Mouse (Mus musculus): ENCODE data around the gene Coro2a. TPM values are rescaled to one million over a fixed set of nuclear protein-coding genes. Genes with fewer than 3 reads are reported as not detected.
"Not testable (repeated sequence)": the region's sequence is repeated elsewhere in the genome, so short reads cannot be mapped to it uniquely, and the experiment has no call there.

The Coro2a gene
- polyA plus RNA-seq (2014; fragmentation: Nextera tagmentation; extraction: Ambion mirVana), result 10.8 and 11.7 TPM in 2 replicates

DNA sequence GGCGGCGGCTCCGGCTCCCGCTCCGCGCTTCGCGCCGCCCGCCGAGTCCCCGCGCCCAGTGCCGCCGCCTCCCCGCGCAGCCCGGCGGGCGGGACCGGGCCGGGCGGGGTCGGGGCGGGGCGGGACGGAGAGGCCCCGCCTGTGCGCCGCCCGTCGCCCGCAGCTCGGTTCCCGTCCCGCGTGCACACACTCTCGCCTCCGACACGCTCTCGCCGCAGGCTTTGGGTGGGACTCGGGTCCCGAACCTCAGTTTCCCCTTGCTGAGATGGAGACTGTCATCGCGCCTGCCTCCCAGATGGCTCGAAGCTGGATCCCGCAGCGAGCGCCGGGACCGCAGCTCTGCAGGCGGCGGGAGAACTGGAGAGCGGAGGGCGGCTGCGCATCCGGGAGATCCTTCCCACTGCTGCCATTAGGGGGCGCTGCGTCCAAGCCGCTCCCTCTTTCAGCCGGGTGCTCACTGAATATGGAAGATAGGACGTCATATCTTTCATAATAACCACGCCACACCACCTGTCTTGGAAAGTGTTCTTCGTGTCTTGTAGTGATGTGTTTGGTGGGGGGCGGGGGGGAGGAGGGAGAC is at the start of gene Coro2a:
TSS of gene Coro2a (minus strand) at position 359 of the 580 bp plus-strand sequence.
- peaks cover 9% of the 10 kb centered on the region for H3K27me3 ChIP-seq (ENCODE audit: control insufficient read depth, insufficient read depth, low read length)
- ATAC-seq (ENCODE audit: insufficient number of reproducible peaks, insufficient read depth, low FRiP score, low read depth), result peak; percentile 51
- H3K27ac ChIP-seq (ENCODE audit: low read length), result peak within 1 kb of the TSS; percentile 11; the same call in 1 of the 2 replicates
- WGBS, result under 1% methylated on average over 54 of the region's 66 CpGs
- peak within 1 kb of the TSS; percentile 47 for H3K4me3 ChIP-seq (ENCODE audit: low read depth, low read length)
- H3K9ac ChIP-seq (replicated peaks; ENCODE audit: low read depth, low read length), result peak within 1 kb of the TSS; percentile 46
- no peaks in the 10 kb centered on the region for H3K4me1 ChIP-seq (ENCODE audit: control insufficient read depth, insufficient read depth, low read length)
- H3K9me3 ChIP-seq (ENCODE audit: control insufficient read depth, low read depth, low read length), result no peaks in the 10 kb centered on the region
- H3K36me3 ChIP-seq (ENCODE audit: control insufficient read depth, insufficient read depth, low read length), result no peaks in the 10 kb centered on the region
- H3K4me2 ChIP-seq (replicated peaks; ENCODE audit: low read depth, low read length), result peak within 1 kb of the TSS; percentile 94

DNA sequence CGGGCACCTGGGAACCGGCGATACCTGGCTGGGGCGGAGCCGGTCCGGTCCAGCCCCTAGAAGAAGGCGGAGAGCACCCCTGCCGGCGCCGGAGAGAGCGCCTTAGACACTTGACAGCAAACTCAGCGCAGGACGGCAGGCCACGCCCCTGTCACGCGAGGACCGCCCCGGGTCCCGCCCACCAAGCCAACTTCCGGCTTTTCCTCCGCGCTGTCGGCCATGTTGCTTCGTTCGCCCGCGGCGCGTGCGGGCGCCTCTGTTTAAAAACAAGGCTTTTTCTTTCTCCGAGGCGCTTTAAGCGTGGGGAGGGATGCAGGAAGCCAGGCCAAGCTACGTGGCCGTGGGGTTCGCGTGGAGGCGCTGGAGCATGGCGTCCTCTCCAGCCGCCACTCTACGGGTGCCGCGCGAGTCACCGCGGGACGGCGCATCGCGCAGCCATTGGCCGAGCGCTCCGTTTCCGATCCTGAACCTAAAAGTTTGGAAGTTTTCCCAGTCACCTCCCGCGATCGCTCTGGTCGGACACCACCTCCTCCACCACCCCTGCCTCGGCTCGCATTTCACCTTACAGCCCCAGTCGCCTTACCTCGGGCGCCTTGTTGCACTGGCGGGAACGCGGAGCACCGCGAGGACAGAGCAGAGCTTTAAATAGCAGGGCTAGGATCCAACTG is 48.2 kb upstream of the Coro2a start, which contains the start of gene Tbc1d2:
TSS of gene Tbc1d2 (minus strand) at position 124 of the 668 bp plus-strand sequence.
- Histone ChIP-seq H3K4me1 (ENCODE audit: control insufficient read depth, insufficient read depth, low read length) (0 out of 2 replicates have a peak, but pooled peaks cover 6% of the 10 kb centered on the region), H3K9ac (replicated peaks; ENCODE audit: low read depth, low read length) (peak within 1 kb of the TSS; percentile 39), H3K27ac (ENCODE audit: low read length) (peak within 1 kb of the TSS; percentile 53), H3K36me3 (ENCODE audit: control insufficient read depth, insufficient read depth, low read length) (no peaks in the 10 kb centered on the region), H3K4me2 (replicated peaks; ENCODE audit: low read depth, low read length) (peak within 1 kb of the TSS; percentile 95), H3K27me3 (ENCODE audit: control insufficient read depth, insufficient read depth, low read length) (0 out of 2 replicates have a peak, but pooled peaks cover 3% of the 10 kb centered on the region), H3K4me3 (ENCODE audit: low read depth, low read length) (peak within 1 kb of the TSS; percentile 54), H3K9me3 (ENCODE audit: control insufficient read depth, low read depth, low read length) (no peaks in the 10 kb centered on the region)
- 0% methylated on average over 67 of the region's 69 CpGs for WGBS
- peak; percentile 96 for ATAC-seq (ENCODE audit: insufficient number of reproducible peaks, insufficient read depth, low FRiP score, low read depth)

DNA sequence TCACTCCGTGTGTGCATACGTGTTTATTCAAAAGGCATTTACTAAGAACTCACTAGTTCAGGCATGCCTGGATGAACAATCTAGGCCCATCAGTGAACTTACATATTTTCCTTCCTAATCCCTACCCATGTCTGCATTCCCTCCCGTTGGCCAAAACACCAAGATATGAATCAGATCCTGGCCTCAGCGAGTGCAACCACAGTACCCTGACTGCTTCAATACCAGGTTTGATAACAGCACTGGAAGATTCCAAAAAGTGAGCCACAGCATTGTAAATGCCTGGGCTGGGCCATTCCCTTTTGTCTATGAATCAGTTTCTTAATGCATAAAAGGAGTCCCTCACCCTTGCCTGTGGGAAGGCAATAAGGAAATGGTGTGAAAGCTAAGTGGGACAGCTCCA is 47.2 kb upstream of the Coro2a start:
- 0 out of 2 replicates have a peak, but pooled peaks cover 6% of the 10 kb centered on the region for H3K4me1 ChIP-seq (ENCODE audit: control insufficient read depth, insufficient read depth, low read length)
- H3K4me3 ChIP-seq (ENCODE audit: low read depth, low read length), result peak overlapping the region; percentile 54
- H3K27ac ChIP-seq (ENCODE audit: low read length), result no peak overlapping the region
- no peaks in the 10 kb centered on the region for H3K9me3 ChIP-seq (ENCODE audit: control insufficient read depth, low read depth, low read length)
- 25% methylated on average over 4 of the region's 4 CpGs for WGBS
- H3K4me2 ChIP-seq (replicated peaks; ENCODE audit: low read depth, low read length), result peak overlapping the region; percentile 95
- H3K27me3 ChIP-seq (ENCODE audit: control insufficient read depth, insufficient read depth, low read length), result 0 out of 2 replicates have a peak, but pooled peaks cover 3% of the 10 kb centered on the region
- ATAC-seq (ENCODE audit: insufficient number of reproducible peaks, insufficient read depth, low FRiP score, low read depth), result no peak
- no peak overlapping the region for H3K9ac ChIP-seq (replicated peaks; ENCODE audit: low read depth, low read length)
- H3K36me3 ChIP-seq (ENCODE audit: control insufficient read depth, insufficient read depth, low read length), result no peaks in the 10 kb centered on the region

DNA sequence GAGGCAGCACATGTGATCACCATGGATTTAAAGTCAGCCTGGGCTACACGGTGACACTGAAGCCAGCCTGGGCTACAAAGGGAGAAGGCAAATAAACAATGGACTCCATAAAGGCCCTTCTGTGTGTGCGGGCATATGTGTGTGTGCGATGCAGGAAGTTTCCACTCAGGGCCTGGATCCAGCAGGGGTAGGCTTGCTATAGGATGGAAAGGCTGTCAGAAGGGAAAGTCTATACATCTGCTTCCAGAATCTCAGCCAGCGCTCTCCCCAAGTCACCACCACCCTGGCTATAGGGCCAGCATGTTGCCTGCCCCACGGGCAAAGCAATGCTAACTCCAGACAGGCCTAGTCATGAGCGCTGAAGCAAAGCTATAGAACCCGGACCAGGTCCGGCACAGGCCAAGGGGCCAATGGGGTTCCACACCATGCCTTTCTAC is 41.7 kb upstream of the Coro2a start:
- Histone ChIP-seq H3K27me3 (ENCODE audit: control insufficient read depth, insufficient read depth, low read length) (no peaks in the 10 kb centered on the region), H3K4me2 (replicated peaks; ENCODE audit: low read depth, low read length) (no peak overlapping the region), H3K36me3 (ENCODE audit: control insufficient read depth, insufficient read depth, low read length) (no peaks in the 10 kb centered on the region), H3K4me3 (ENCODE audit: low read depth, low read length) (no peak overlapping the region), H3K9ac (replicated peaks; ENCODE audit: low read depth, low read length) (no peak overlapping the region), H3K27ac (ENCODE audit: low read length) (peak overlapping the region; percentile 11; the same call in 1 of the 2 replicates), H3K4me1 (ENCODE audit: control insufficient read depth, insufficient read depth, low read length) (no peaks in the 10 kb centered on the region), H3K9me3 (ENCODE audit: control insufficient read depth, low read depth, low read length) (no peaks in the 10 kb centered on the region)
- 84% methylated on average over 8 of the region's 8 CpGs for WGBS
- ATAC-seq (ENCODE audit: insufficient number of reproducible peaks, insufficient read depth, low FRiP score, low read depth), result no peak

DNA sequence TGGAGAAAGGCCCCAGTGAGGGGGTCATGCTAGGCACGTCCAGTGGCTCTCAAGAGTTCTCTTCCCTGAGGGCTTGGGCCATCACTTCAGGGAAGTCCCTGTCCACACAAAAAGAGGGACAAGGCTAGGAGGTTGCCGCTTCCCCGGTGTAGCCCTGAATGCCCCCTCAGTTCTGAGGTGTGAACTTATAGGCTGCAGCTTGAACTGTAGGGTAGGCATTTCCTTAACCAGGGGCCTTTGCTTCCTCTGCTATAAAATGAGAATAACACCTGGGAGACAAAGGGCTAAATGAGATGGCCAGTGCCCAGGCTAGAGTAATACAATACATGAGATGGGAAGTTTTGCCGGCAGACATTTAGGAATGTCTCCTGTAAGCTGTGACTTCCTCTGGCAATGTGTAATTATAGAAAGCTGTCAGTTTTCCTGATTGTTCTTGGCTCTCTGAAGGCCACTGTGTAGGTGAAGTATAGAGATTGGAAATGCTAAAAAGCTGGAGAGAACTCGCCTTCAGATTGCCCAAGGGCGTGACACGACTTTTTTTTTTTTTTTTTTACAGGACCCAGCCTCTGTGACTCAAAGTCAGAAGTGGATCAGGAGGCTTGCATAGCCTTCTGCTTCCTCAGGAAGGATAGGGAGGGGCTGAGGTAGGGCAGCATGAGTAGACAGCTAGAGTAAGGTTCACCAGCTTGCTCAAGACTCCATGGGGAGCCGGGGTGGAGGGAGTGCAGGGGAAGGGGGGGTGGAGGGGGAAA is 41.1 kb upstream of the Coro2a start:
- Histone ChIP-seq H3K4me1 (ENCODE audit: control insufficient read depth, insufficient read depth, low read length) (no peaks in the 10 kb centered on the region), H3K4me2 (replicated peaks; ENCODE audit: low read depth, low read length) (no peak overlapping the region), H3K9ac (replicated peaks; ENCODE audit: low read depth, low read length) (no peak overlapping the region), H3K9me3 (ENCODE audit: control insufficient read depth, low read depth, low read length) (no peaks in the 10 kb centered on the region), H3K36me3 (ENCODE audit: control insufficient read depth, insufficient read depth, low read length) (no peaks in the 10 kb centered on the region), H3K4me3 (ENCODE audit: low read depth, low read length) (no peak overlapping the region), H3K27me3 (ENCODE audit: control insufficient read depth, insufficient read depth, low read length) (no peaks in the 10 kb centered on the region), H3K27ac (ENCODE audit: low read length) (peak overlapping the region; percentile 52; the same call in 1 of the 2 replicates)
- ATAC-seq (ENCODE audit: insufficient number of reproducible peaks, insufficient read depth, low FRiP score, low read depth), result no peak
- 70% methylated on average over 8 of the region's 8 CpGs for WGBS

DNA sequence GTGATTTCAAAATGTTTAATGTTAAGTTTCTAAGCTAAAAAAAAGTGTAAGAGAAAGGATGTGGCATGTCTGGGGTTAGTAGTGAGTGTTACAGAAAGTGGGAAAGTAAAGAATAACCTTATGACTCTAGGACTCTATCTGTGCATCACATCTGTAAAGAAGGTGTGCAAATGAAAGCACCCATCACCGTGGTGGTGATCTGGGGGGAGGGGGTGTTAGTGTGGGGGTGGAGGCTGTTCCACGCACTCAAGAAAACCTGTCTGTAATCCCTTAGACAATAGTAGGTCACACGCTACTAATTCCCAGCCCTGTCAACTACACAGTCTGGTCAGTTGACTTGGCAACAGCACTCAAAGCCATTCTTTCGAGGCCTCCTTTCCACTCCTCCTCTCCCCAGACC is 39.3 kb upstream of the Coro2a start:
- no peak overlapping the region for H3K27ac ChIP-seq (ENCODE audit: low read length)
- no peaks in the 10 kb centered on the region for H3K27me3 ChIP-seq (ENCODE audit: control insufficient read depth, insufficient read depth, low read length)
- H3K9ac ChIP-seq (replicated peaks; ENCODE audit: low read depth, low read length), result no peak overlapping the region
- no peak for ATAC-seq (ENCODE audit: insufficient number of reproducible peaks, insufficient read depth, low FRiP score, low read depth)
- H3K9me3 ChIP-seq (ENCODE audit: control insufficient read depth, low read depth, low read length), result no peaks in the 10 kb centered on the region
- no peak overlapping the region for H3K4me2 ChIP-seq (replicated peaks; ENCODE audit: low read depth, low read length)
- 82% methylated on average over 4 of the region's 4 CpGs for WGBS
- H3K4me3 ChIP-seq (ENCODE audit: low read depth, low read length), result no peak overlapping the region
- H3K36me3 ChIP-seq (ENCODE audit: control insufficient read depth, insufficient read depth, low read length), result no peaks in the 10 kb centered on the region
- no peaks in the 10 kb centered on the region for H3K4me1 ChIP-seq (ENCODE audit: control insufficient read depth, insufficient read depth, low read length)

DNA sequence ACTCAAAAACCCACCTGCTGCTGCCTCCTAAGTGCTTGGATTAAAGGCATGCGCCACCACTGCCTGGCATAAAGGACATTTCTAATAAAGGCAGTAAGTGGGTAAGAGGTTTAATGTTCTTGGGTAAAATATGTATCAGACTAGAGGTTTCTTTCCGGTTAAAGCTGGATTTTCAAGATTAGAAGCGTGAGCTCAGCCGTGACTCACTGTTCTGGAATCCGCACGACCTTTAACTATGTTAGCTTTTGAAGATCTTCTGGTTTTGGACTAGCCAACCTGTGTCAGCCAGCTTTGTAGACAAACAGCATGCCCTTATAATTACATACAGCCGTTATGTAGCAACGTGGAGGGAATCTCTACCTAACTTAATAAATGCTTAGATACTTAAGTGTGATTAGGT is 37.9 kb upstream of the Coro2a start:
- Histone ChIP-seq H3K9ac (replicated peaks; ENCODE audit: low read depth, low read length) (no peak overlapping the region), H3K4me2 (replicated peaks; ENCODE audit: low read depth, low read length) (no peak overlapping the region), H3K27ac (ENCODE audit: low read length) (no peak overlapping the region), H3K4me1 (ENCODE audit: control insufficient read depth, insufficient read depth, low read length) (no peaks in the 10 kb centered on the region), H3K9me3 (ENCODE audit: control insufficient read depth, low read depth, low read length) (no peaks in the 10 kb centered on the region), H3K4me3 (ENCODE audit: low read depth, low read length) (no peak overlapping the region), H3K36me3 (ENCODE audit: control insufficient read depth, insufficient read depth, low read length) (no peaks in the 10 kb centered on the region), H3K27me3 (ENCODE audit: control insufficient read depth, insufficient read depth, low read length) (no peaks in the 10 kb centered on the region)
- 70% methylated on average over 8 of the region's 8 CpGs for WGBS
- ATAC-seq (ENCODE audit: insufficient number of reproducible peaks, insufficient read depth, low FRiP score, low read depth), result no peak

DNA sequence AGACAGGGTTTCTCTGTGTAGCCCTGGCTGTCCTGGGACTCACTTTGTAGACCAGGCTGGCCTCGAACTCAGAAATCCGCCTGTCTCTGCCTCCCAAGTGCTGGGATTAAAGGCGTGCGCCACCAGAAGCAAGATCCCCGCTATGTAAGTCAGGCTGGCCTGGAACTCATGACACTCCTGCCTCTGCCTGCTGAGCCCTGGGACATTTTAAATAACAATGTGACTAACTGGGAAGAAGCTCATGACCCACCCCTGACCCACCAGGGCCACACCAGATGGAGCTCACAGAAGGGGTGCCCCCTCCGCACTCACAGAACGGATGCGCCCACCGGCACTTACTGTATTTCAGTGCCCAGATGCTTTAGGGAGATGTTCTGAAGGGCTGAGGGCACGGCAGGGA is 35.2 kb upstream of the Coro2a start:
- not testable (repeated sequence) for H3K36me3 ChIP-seq (ENCODE audit: control insufficient read depth, insufficient read depth, low read length); H3K9ac ChIP-seq (replicated peaks; ENCODE audit: low read depth, low read length); H3K4me1 ChIP-seq (ENCODE audit: control insufficient read depth, insufficient read depth, low read length); H3K27ac ChIP-seq (ENCODE audit: low read length); ATAC-seq (ENCODE audit: insufficient number of reproducible peaks, insufficient read depth, low FRiP score, low read depth); H3K4me2 ChIP-seq (replicated peaks; ENCODE audit: low read depth, low read length); H3K27me3 ChIP-seq (ENCODE audit: control insufficient read depth, insufficient read depth, low read length); H3K4me3 ChIP-seq (ENCODE audit: low read depth, low read length); H3K9me3 ChIP-seq (ENCODE audit: control insufficient read depth, low read depth, low read length)
- WGBS, result 92% methylated on average over 10 of the region's 10 CpGs

All from stomach, embryonic 14.5 days (tissue).